9 mouse cellular contexts compared by ENCODE assay signal in the genomic region with DNA sequence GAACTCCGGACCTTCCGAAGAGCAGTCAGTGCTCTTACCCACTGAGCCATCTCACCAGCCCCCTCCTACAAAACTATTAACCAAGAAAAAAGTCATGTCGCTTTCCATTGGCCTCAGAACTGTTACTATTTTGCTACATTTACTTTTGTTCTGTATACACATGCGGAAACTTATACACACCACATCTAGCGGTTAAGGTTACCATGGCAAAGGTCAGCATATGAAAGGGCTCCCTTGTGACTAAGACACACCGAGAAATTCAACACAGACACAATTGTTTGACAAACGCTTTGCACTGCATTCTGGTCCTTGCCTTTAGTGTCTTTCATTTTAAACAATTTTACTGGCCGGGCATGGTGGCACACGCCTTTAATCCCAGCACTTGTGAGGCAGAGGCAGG. TPM values are rescaled to one million over a fixed set of nuclear protein-coding genes. Genes with fewer than 3 reads are reported as not detected.
DNase-seq lines count a peak whose midpoint lies in the region; ATAC-seq and TF ChIP-seq lines count a peak whose summit lies in the region.
"Had no signal": no experiment of that assay in that cellular context is flagged by ENCODE, and none has a peak within 500 bp of the region (broad histone marks: within the 10 kb centered on the region; RNA-seq: fewer than 3 reads in every experiment).

No protein-coding gene starts in this region.

- TF ChIP-seq CTCF in forebrain, postnatal 0 days (IDR thresholded peaks at IDR 0.05; ENCODE audit: low read depth), result no peak
- TF ChIP-seq CTCF in CH12.LX (conservative IDR thresholded peaks at IDR 0.05 in 1 of 2, IDR thresholded peaks at IDR 0.05 in 1 of 2; ENCODE audit: low read depth in 2 of 2, low read length in 2 of 2), result no peak

- no peaks in the 10 kb centered on the region for H3K27me3 ChIP-seq in forebrain, postnatal 0 days (ENCODE audit: insufficient read depth, low read length)
- H3K27me3 ChIP-seq in forebrain, embryonic 14.5 days (replicated peaks; ENCODE audit: control insufficient read depth, insufficient read depth, low read length), result no peaks in the 10 kb centered on the region
- no peaks in the 10 kb centered on the region for H3K27me3 ChIP-seq in limb, embryonic 12.5 days
- H3K27me3 ChIP-seq in limb, embryonic 10.5 days (ENCODE audit: low read depth, poor library complexity, severe bottlenecking), result no peaks in the 10 kb centered on the region
- H3K27me3 ChIP-seq in CH12.LX (replicated peaks), result no peaks in the 10 kb centered on the region
- H3K27me3 ChIP-seq in liver, embryonic 15.5 days, result no peaks in the 10 kb centered on the region

- DNase-seq in forebrain, postnatal 0 days, result no peak
- DNase-seq in forebrain, embryonic 14.5 days (ENCODE audit: low spot score), result no peak
- DNase-seq in limb, embryonic 10.5 days (ENCODE audit: low spot score), result no peak
- DNase-seq in CH12.LX (ENCODE audit: extremely low read depth) (peak; percentile 24), adipocyte (ENCODE audit: low spot score) (no peak)
- DNase-seq in right cerebral cortex, adult 18-20 months, result no peak
- DNase-seq: heart, postnatal 14 days had no signal

- H3K9me3 ChIP-seq in forebrain, postnatal 0 days (ENCODE audit: low read length), result no peaks in the 10 kb centered on the region
- no peaks in the 10 kb centered on the region for H3K9me3 ChIP-seq in forebrain, embryonic 14.5 days (replicated peaks; ENCODE audit: control insufficient read depth, low read length)
- H3K9me3 ChIP-seq in limb, embryonic 12.5 days, result no peaks in the 10 kb centered on the region
- no peaks in the 10 kb centered on the region for H3K9me3 ChIP-seq in limb, embryonic 10.5 days (replicated peaks)
- no peaks in the 10 kb centered on the region for H3K9me3 ChIP-seq in CH12.LX (replicated peaks; ENCODE audit: low read length)
- H3K9me3 ChIP-seq in liver, embryonic 15.5 days (replicated peaks), result no peaks in the 10 kb centered on the region

- WGBS in forebrain, postnatal 0 days, result 81% methylated on average over 9 of the region's 9 CpGs
- 84% methylated on average over 9 of the region's 9 CpGs for WGBS in forebrain, embryonic 14.5 days
- 89% methylated on average over 9 of the region's 9 CpGs for WGBS in limb, embryonic 12.5 days
- WGBS in limb, embryonic 10.5 days, result 92% methylated on average over 9 of the region's 9 CpGs
- WGBS in liver, embryonic 15.5 days (ENCODE audit: insufficient replicate concordance), result 83% methylated on average over 9 of the region's 9 CpGs

- peaks cover 15% of the 10 kb centered on the region for H3K4me1 ChIP-seq in forebrain, postnatal 0 days (ENCODE audit: insufficient read depth)
- peaks cover 12% of the 10 kb centered on the region for H3K4me1 ChIP-seq in forebrain, embryonic 14.5 days (ENCODE audit: control insufficient read depth, insufficient read depth, low read length)
- peaks cover 24% of the 10 kb centered on the region for H3K4me1 ChIP-seq in limb, embryonic 12.5 days (replicated peaks)
- peaks cover 24% of the 10 kb centered on the region for H3K4me1 ChIP-seq in limb, embryonic 10.5 days
- H3K4me1 ChIP-seq in CH12.LX (ENCODE audit: control insufficient read depth in 1 of 2, insufficient read depth in 2 of 2), result peaks cover 12 to 58% of the 10 kb centered on the region in 2 experiments
- peaks cover 55% of the 10 kb centered on the region for H3K4me1 ChIP-seq in liver, embryonic 15.5 days (replicated peaks)

- no peak overlapping the region for H3K4me3 ChIP-seq in forebrain, postnatal 0 days (ENCODE audit: low read depth, low read length)
- no peak overlapping the region for H3K4me3 ChIP-seq in forebrain, embryonic 14.5 days (ENCODE audit: low read depth, low read length)
- H3K4me3 ChIP-seq in limb, embryonic 12.5 days (replicated peaks), result no peak overlapping the region
- H3K4me3 ChIP-seq in limb, embryonic 10.5 days, result no peak overlapping the region
- no peak overlapping the region for H3K4me3 ChIP-seq in CH12.LX (replicated peaks in 1 of 3; ENCODE audit: low read depth in 2 of 3, low read length in 2 of 3, poor library complexity in 1 of 3)
- no peak overlapping the region for H3K4me3 ChIP-seq in liver, embryonic 15.5 days (replicated peaks)

- no peak overlapping the region for H3K27ac ChIP-seq in forebrain, postnatal 0 days (ENCODE audit: low read depth, low read length)
- no peak overlapping the region for H3K27ac ChIP-seq in forebrain, embryonic 14.5 days (ENCODE audit: low read depth, low read length)
- no peak overlapping the region for H3K27ac ChIP-seq in limb, embryonic 12.5 days
- H3K27ac ChIP-seq in limb, embryonic 10.5 days, result no peak overlapping the region
- no peak overlapping the region for H3K27ac ChIP-seq in CH12.LX (ENCODE audit: insufficient read depth, low read depth)
- 0 out of 2 replicates have a peak overlapping the region, but pooled peaks have one; percentile 94 for H3K27ac ChIP-seq in liver, embryonic 15.5 days (replicated peaks)

- no peak for ATAC-seq in forebrain, postnatal 0 days
- ATAC-seq in forebrain, embryonic 14.5 days, result no peak
- no peak for ATAC-seq in limb, embryonic 12.5 days (ENCODE audit: insufficient number of reproducible peaks, insufficient read depth, low FRiP score, low TSS enrichment, low read depth)
- ATAC-seq in liver, embryonic 15.5 days (ENCODE audit: insufficient read depth), result no peak

- TF ChIP-seq EP300 in CH12.LX (IDR thresholded peaks at IDR 0.05; ENCODE audit: low read length), result no peak

- TF ChIP-seq POLR2A in CH12.LX (IDR thresholded peaks at IDR 0.05; ENCODE audit: low read depth, low read length), result no peak

- no peak for TF ChIP-seq RAD21 in CH12.LX (IDR thresholded peaks at IDR 0.05; ENCODE audit: low read depth, low read length)

- H3K9ac ChIP-seq in forebrain, postnatal 0 days, result 0 out of 2 replicates have a peak overlapping the region, but pooled peaks have one; percentile 72
- H3K9ac ChIP-seq in forebrain, embryonic 14.5 days (ENCODE audit: low read length), result no peak overlapping the region
- no peak overlapping the region for H3K9ac ChIP-seq in limb, embryonic 12.5 days (replicated peaks)
- H3K9ac ChIP-seq in CH12.LX (ENCODE audit: insufficient read depth, low read depth), result no peak overlapping the region
- no peak overlapping the region for H3K9ac ChIP-seq in liver, embryonic 15.5 days

- H3K79me2 ChIP-seq in CH12.LX (replicated peaks; ENCODE audit: control insufficient read depth, extremely low read depth, insufficient read depth, poor library complexity, severe bottlenecking), result peaks cover 7% of the 10 kb centered on the region

- dilution Hi-C loops in CH12.LX (cut with MboI; ENCODE audit: extremely low pct_ligation_motif_present, extremely low pct_unique_long_range_greater_than_20kb, low sequenced_read_pairs), result no loop called here

- in situ Hi-C loops in CH12.LX (cut with MboI; ENCODE audit: low pct_ligation_motif_present, low pct_unique_long_range_greater_than_20kb, low sequenced_read_pairs), result no loop called here

- H3K36me3 ChIP-seq in forebrain, postnatal 0 days (ENCODE audit: insufficient read depth), result no peaks in the 10 kb centered on the region
- no peaks in the 10 kb centered on the region for H3K36me3 ChIP-seq in forebrain, embryonic 14.5 days (ENCODE audit: control insufficient read depth, insufficient read depth, low read length)
- no peaks in the 10 kb centered on the region for H3K36me3 ChIP-seq in limb, embryonic 12.5 days
- H3K36me3 ChIP-seq in limb, embryonic 10.5 days, result no peaks in the 10 kb centered on the region
- peaks cover 2 to 30% of the 10 kb centered on the region in 2 experiments for H3K36me3 ChIP-seq in CH12.LX (replicated peaks in 1 of 2; ENCODE audit: control insufficient read depth in 1 of 2, insufficient read depth in 1 of 2, low read length in 1 of 2)
- 0 out of 2 replicates have a peak, but pooled peaks cover 4% of the 10 kb centered on the region for H3K36me3 ChIP-seq in liver, embryonic 15.5 days (replicated peaks)

- H3K4me2 ChIP-seq in forebrain, postnatal 0 days (ENCODE audit: low read depth), result no peak overlapping the region
- no peak overlapping the region for H3K4me2 ChIP-seq in forebrain, embryonic 14.5 days (ENCODE audit: low read length)
- H3K4me2 ChIP-seq in limb, embryonic 12.5 days, result peak overlapping the region; percentile 66; the same call in 1 of the 2 replicates
- H3K4me2 ChIP-seq in CH12.LX (ENCODE audit: insufficient read depth, low read depth, poor library complexity, severe bottlenecking), result peak overlapping the region; percentile 85; the same call in 1 of the 2 replicates
- H3K4me2 ChIP-seq in liver, embryonic 15.5 days, result peak overlapping the region; percentile 87

TF ChIP-seq in CH12.LX, 34 proteins besides CTCF, POLR2A, EP300 and RAD21:
- TF ChIP-seq ETS1 (conservative IDR thresholded peaks at IDR 0.05; ENCODE audit: low read depth, low read length) (no peak), E2F4 (IDR thresholded peaks at IDR 0.05; ENCODE audit: insufficient replicate concordance, low read depth, low read length) (no peak)

RNA-seq across cellular contexts. Expression of gene Vps26c, which starts 1.9 kb away (rescaled TPM):
- 72.2 and 82.0 TPM in 2 replicates for total RNA-seq in forebrain, postnatal 0 days (2014; rRNA removed)
- polyA plus RNA-seq in forebrain, postnatal 0 days (2015; fragmentation: Nextera tagmentation; extraction: Ambion mirVana), result 48.2 and 55.0 TPM in 2 replicates
- polyA plus RNA-seq in forebrain, embryonic 14.5 days (2014; fragmentation: Nextera tagmentation; extraction: Ambion mirVana), result 78.7 and 80.7 TPM in 2 replicates
- polyA plus RNA-seq in limb, embryonic 12.5 days (2016; fragmentation: Nextera tagmentation; extraction: Ambion mirVana), result 52.4 and 61.7 TPM in 2 replicates
- 53.2 and 57.9 TPM in 2 replicates for polyA plus RNA-seq in limb, embryonic 10.5 days (2016; fragmentation: Nextera tagmentation; extraction: Ambion mirVana)
- 46.9 and 47.8 TPM in 2 replicates for total RNA-seq in CH12.LX (2012; rRNA removed)
- 74.4 and 75.5 TPM in 2 replicates for total RNA-seq in CH12.LX (2014; rRNA removed)
- 40.0 and 43.5 TPM in 2 replicates for polyA plus RNA-seq in CH12.LX (2012; ENCODE audit: insufficient read length, low read depth)
- 19.2 and 20.6 TPM in 2 replicates for polyA plus RNA-seq in liver, embryonic 15.5 days (2015; fragmentation: Nextera tagmentation; extraction: Ambion mirVana)

RNA-seq across cellular contexts. Expression of gene Dyrk1a, which starts 45.1 kb away (rescaled TPM):
- total RNA-seq in forebrain, postnatal 0 days (2014; rRNA removed), result 68.8 and 101 TPM in 2 replicates
- polyA plus RNA-seq in forebrain, postnatal 0 days (2015; fragmentation: Nextera tagmentation; extraction: Ambion mirVana), result 10.5 and 13.5 TPM in 2 replicates
- 14.8 and 15.6 TPM in 2 replicates for polyA plus RNA-seq in forebrain, embryonic 14.5 days (2014; fragmentation: Nextera tagmentation; extraction: Ambion mirVana)
- 9.8 and 11.6 TPM in 2 replicates for polyA plus RNA-seq in limb, embryonic 12.5 days (2016; fragmentation: Nextera tagmentation; extraction: Ambion mirVana)
- 8.2 and 8.9 TPM in 2 replicates for polyA plus RNA-seq in limb, embryonic 10.5 days (2016; fragmentation: Nextera tagmentation; extraction: Ambion mirVana)
- total RNA-seq in CH12.LX (2012; rRNA removed) (32.4 and 36.1 TPM in 2 replicates), CH12.LX (2014; rRNA removed) (39.2 and 40.4 TPM in 2 replicates)
- 42.9 and 53.7 TPM in 2 replicates for polyA plus RNA-seq in CH12.LX (2012; ENCODE audit: insufficient read length, low read depth)
- polyA plus RNA-seq in liver, embryonic 15.5 days (2015; fragmentation: Nextera tagmentation; extraction: Ambion mirVana), result 4.3 and 4.4 TPM in 2 replicates

Comparison
In these comparisons a context has a peak if more than half of its experiments do, and no peak if none do; other contexts are left out.
1. H3K4me2 ChIP-seq: peak in limb, embryonic 12.5 days (single experiment), CH12.LX (single experiment) and liver, embryonic 15.5 days (single experiment); none in forebrain, postnatal 0 days (single experiment) and forebrain, embryonic 14.5 days (single experiment).